Mouse (Mus musculus) hindbrain, embryonic 14.5 days (tissue): ENCODE results near the gene Lrig1. TPM values are rescaled to one million over a fixed set of nuclear protein-coding genes. Genes with fewer than 3 reads are reported as not detected.

Experiments used
- ATAC-seq: fragments of 200-750 bp; cut with Nextera tagmentation; 2 replicates; pipeline ENCODE4 v1.8.0; 2017; ENCODE audit warnings: moderate number of reproducible peaks, mild to moderate bottlenecking, moderate TSS enrichment, moderate library complexity; ENCODE audit not compliant: low FRiP score
- DNase-seq: peaks from one replicate; pipeline ENCODE4 v3.0.0-alpha.2; 2015; ENCODE audit warnings: low spot score
- H3K27ac ChIP-seq: fragments of 300-500 bp; sonication (generic); 2 replicates; pipeline ENCODE4 v1.5.1; 2014; ENCODE audit warnings: mild to moderate bottlenecking, moderate library complexity
- H3K27me3 ChIP-seq: fragments of 300-500 bp; sonication (generic); 2 replicates; pipeline ENCODE4 v1.6.1; 2014; ENCODE audit warnings: mild to moderate bottlenecking, low read length, mixed read lengths; ENCODE audit not compliant: control insufficient read depth, insufficient read depth
- H3K36me3 ChIP-seq: fragments of 300-500 bp; sonication (generic); replicated peaks from 2 replicates; pipeline ENCODE4 v1.6.1; 2014; ENCODE audit not compliant: control insufficient read depth, insufficient read depth
- H3K4me1 ChIP-seq: fragments of 300-500 bp; sonication (generic); replicated peaks from 2 replicates; pipeline ENCODE4 v1.6.1; 2014; ENCODE audit warnings: antibody characterized with exemption, low read length, mixed read lengths; ENCODE audit not compliant: control insufficient read depth, insufficient read depth
- H3K4me2 ChIP-seq: fragments of 300-500 bp; sonication (generic); replicated peaks from 2 replicates; pipeline ENCODE4 v1.6.1; 2014; ENCODE audit warnings: mild to moderate bottlenecking, moderate library complexity
- H3K4me3 ChIP-seq: fragments of 300-500 bp; sonication (generic); replicated peaks from 2 replicates; pipeline ENCODE4 v1.5.1; 2014; ENCODE audit warnings: mild to moderate bottlenecking, low read length
- H3K9ac ChIP-seq: fragments of 300-500 bp; sonication (generic); 2 replicates; pipeline ENCODE4 v1.6.1; 2014
- H3K9me3 ChIP-seq: fragments of 300-500 bp; sonication (generic); 2 replicates; pipeline ENCODE4 v1.6.1; 2016; ENCODE audit warnings: low read length; ENCODE audit not compliant: control insufficient read depth
- WGBS: fragments of 180-500 bp; shearing (Covaris S2); extraction: QIAGEN DNeasy Blood & Tissue Kit; methylation state at CpG from one replicate; pipeline ENCODE4 v1.1.7; 2014; 5-methylcytosine and 5-hydroxymethylcytosine counted together
- polyA plus RNA-seq: library from polyadenylated mRNA; unstranded; fragments of >200 nt; fragmentation: Nextera tagmentation; extraction: Ambion mirVana; gene quantifications from 2 replicates; pipeline ENCODE4 v1.2.1, GENCODE M21; 2014

Gene Lrig1
- polyA plus RNA-seq, 1 experiment from 2014 or later: 22.3 TPM

DNA sequence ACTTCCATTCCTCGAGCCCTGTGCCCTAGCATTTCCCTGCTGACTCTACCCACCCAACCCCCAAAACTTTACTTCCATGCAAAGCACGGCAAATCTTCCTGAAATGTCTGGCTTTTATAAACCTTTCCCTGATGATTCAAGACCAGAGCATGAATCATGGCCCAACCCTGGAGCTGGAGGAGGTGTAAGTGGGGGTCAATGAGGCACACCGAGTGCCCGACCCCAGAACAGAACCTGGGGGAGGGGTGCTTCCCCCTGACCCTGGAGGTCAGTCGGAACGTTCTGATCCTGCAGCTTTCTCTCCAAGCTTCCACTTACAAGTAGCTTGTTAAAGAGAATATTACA, 41.9 kb downstream of the Lrig1 start:
- ATAC-seq (no peak), DNase-seq (no peak)
- Histone ChIP-seq H3K4me2 (no peak overlapping the region), H3K9me3 (no peaks in the 10 kb centered on the region), H3K4me1 (peaks cover 18% of the 10 kb centered on the region), H3K27ac (no peak overlapping the region), H3K27me3 (no peaks in the 10 kb centered on the region), H3K4me3 (no peak overlapping the region), H3K9ac (no peak overlapping the region), H3K36me3 (no peaks in the 10 kb centered on the region)
- WGBS: 57% methylated on average over 6 of the region's 6 CpGs

DNA sequence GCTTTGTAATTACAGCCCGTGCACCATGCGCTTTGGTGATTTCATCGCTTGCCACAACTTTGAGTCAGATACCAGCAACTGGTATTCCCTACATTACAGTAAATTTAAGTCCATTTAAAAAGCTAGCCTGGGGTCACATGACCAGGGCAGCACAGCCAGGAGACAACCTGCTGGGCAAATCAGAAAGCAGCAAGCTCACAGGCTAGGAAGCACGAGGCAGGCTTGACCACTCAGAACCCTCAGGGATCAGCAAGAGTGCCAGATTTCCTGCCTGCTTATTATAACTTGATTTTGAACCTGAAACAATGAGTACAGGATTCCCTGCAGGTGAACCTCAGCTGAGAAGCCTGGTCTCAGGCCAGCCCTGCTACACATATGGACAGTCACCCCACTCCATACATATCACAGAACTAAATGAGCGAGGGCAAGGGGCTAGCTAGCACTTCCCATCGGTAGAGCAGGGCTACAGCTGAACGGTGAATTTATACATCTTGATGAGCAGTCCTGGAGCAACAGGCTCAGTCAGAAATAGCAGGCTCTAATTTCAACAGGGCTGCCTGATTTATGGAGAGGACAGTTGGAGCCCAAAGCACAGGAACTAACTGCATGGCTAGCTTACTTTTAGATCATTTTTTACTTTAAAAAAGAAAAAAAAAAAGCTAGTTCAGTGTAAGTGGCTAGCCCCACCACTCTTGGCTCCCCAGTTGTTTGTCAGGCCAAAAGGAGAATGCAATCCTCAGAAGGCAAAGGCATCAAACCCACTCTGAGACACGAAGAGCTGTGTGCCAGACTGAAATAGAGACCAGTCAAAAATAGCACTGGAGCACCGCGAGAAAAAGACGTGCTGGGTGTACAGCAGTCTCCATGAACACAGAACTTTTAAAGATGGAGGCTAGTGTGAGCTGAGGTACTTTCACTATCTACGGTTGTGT, 42.5 kb downstream of the Lrig1 start:
- Histone ChIP-seq H3K27ac (no peak overlapping the region), H3K36me3 (no peaks in the 10 kb centered on the region), H3K9ac (no peak overlapping the region), H3K9me3 (no peaks in the 10 kb centered on the region), H3K4me1 (peaks cover 22% of the 10 kb centered on the region), H3K27me3 (no peaks in the 10 kb centered on the region), H3K4me3 (no peak overlapping the region), H3K4me2 (no peak overlapping the region)
- WGBS: 80% methylated on average over 12 of the region's 12 CpGs
- ATAC-seq: no peak
- no peak for DNase-seq

DNA sequence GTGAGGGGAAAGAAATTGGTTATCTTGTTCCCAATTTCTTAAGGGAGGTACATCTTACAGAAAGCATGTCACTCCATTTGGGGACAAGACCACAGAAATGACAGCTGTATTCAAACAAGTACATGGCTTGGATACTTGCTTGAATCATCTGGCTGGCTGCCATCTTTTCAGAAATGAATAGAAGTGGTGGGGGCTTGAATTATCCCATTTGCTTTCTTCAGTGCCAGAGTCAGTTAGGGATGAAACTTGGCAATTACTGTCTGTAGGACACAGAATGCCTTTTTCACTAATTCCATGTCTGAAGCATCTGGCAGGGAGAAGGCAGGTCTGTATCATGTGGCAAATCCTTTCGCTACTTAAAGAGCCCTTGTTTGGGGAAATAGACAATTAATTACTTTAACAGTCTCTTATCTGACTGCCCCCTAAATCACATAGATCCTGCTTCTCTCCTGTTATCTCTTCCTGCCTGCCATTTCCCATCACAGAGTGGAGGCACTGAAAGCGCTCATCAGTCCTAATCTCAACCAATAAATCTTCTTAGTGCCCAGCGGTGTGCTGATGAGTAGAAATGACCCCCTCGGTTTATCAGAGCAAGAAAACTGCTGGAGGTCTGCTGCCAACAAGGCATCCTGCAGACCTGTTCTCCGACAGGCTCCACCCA, 44.0 kb downstream of the Lrig1 start:
- DNase-seq: peak; percentile 63
- H3K27me3 ChIP-seq: no peaks in the 10 kb centered on the region
- no peaks in the 10 kb centered on the region for H3K36me3 ChIP-seq
- WGBS: 51% methylated on average over 5 of the region's 5 CpGs
- no peak overlapping the region for H3K9ac ChIP-seq
- H3K27ac ChIP-seq: 0 out of 2 replicates have a peak overlapping the region, but pooled peaks have one; percentile 28
- peaks cover 27% of the 10 kb centered on the region for H3K4me1 ChIP-seq
- ATAC-seq: peak; percentile 64; the same call in 1 of the 2 replicates
- H3K4me3 ChIP-seq: no peak overlapping the region
- H3K9me3 ChIP-seq: no peaks in the 10 kb centered on the region
- H3K4me2 ChIP-seq: no peak overlapping the region

DNA sequence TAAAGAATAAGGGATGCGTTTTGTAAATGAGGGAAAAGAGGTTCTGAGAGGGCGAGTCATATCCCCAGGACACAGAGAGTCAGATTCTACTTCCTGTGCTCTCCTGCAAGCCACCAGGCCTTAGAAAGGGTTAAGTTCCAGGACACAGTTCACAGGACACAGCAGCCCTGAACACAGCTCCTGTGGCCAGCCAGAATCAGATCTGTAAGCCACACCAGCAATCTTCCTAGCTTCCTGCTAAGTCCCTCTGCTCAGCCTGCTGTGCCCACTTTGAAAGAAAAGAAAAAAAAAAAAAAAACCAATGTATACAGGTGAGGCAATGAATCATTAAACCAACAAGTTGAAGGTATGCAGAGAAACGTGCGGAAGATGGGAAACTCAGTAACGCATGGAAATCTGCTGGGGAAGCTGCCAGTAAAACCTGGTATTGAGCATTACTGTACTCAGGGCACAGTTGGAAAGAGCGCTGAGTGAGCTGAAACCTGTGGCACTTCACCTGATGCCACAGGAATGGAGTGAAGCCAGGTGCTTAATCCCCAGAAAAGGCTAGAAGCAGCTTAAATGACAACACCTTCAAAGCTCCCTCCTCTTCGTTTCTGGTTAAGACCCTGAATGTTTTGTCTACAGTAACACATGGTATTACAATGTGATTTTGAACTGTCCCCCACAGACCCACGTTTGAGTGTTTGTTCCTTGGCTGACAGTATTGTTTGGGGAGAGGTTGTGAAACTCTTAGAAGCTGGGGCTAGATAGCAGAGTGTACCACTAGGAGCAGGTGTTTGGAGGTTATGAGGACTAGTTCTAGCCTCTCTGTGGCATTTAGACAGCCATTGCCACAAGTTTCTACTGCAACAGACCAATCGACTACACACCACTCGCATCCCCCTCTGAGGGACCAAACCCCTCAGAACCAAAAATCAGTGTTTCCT, 46.3 kb downstream of the Lrig1 start:
- Histone ChIP-seq H3K4me3 (no peak overlapping the region), H3K27me3 (no peaks in the 10 kb centered on the region), H3K9me3 (no peaks in the 10 kb centered on the region), H3K4me1 (peaks cover 42% of the 10 kb centered on the region), H3K36me3 (no peaks in the 10 kb centered on the region), H3K4me2 (no peak overlapping the region), H3K9ac (no peak overlapping the region), H3K27ac (no peak overlapping the region)
- ATAC-seq (no peak), DNase-seq (no peak)
- WGBS: 78% methylated on average over 10 of the region's 10 CpGs

DNA sequence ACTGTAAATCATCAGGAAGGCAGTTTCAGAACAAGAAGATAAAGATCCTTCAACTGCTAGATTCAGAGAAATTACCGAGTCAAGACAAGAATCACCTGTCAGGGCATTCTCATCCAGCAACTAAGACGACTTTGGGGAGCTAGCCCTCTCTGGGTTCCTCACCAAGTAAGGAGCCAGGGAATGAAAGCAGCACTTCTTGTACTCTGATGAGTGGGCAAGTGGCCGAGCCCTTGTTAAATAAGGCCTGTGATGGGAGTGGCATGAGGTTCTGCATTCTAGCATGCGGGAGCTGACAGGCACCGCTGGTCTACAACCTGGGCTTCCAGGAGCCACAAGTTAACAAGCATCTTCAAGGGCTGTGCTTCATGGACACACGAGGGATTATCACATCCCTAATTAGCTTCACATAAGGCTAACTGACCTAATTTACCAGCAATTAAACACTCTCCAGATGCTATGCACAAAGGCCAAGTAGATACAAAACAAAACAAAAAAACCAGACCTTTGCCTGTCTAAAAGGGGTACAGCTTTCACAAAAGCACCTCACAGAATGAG, 47.2 kb downstream of the Lrig1 start:
- ATAC-seq (no peak), DNase-seq (no peak)
- H3K9me3 ChIP-seq: no peaks in the 10 kb centered on the region
- no peaks in the 10 kb centered on the region for H3K36me3 ChIP-seq
- no peak overlapping the region for H3K4me2 ChIP-seq
- H3K27ac ChIP-seq: no peak overlapping the region
- WGBS: 72% methylated on average over 6 of the region's 6 CpGs
- H3K4me1 ChIP-seq: peaks cover 51% of the 10 kb centered on the region
- H3K9ac ChIP-seq: no peak overlapping the region
- H3K4me3 ChIP-seq: no peak overlapping the region
- H3K27me3 ChIP-seq: no peaks in the 10 kb centered on the region

DNA sequence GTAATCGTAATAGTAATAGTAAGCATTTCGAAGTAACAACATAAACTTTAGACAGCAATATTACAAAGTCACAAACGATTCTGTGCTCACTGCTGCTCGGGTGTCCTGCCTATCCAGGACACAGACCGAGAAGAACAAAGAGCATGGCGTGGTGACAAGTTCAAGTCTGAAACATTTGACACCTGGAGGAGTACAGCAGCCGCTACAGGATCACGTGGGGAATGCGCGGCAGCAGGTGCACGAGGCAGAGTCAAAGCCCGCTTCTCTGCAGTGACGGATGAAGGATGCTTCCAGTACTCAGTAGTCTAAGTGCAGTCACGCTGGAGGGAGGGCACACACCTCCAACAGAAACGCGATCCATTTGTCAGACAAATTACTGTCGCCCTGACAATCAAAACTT, 48.4 kb downstream of the Lrig1 start:
- H3K4me1 ChIP-seq: peaks cover 47% of the 10 kb centered on the region

DNA sequence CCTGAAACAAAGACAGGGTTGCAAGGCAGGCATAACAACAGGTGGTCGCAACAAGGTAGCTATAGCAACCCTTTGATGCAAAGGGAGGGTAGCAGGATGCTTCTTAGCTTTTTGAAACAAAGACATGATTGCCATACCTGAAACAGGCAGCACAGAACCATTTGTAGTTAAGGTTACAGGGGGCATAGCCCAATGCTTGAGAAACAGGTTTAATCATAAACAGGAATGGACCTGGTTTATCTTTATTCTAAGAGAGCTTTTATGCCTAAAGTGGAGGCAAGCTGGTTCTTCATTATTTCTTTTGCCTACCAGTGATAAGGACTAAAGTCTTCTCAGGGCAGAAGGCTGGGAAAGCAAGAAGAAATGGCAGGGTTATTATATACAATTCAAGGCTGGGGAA, 50.3 kb downstream of the Lrig1 start:
- Histone ChIP-seq H3K9me3 (no peaks in the 10 kb centered on the region), H3K36me3 (no peaks in the 10 kb centered on the region), H3K27ac (no peak overlapping the region), H3K4me3 (no peak overlapping the region), H3K27me3 (no peaks in the 10 kb centered on the region), H3K4me1 (peaks cover 41% of the 10 kb centered on the region), H3K9ac (no peak overlapping the region), H3K4me2 (no peak overlapping the region)
- 66% methylated on average over 1 of the region's 1 CpGs for WGBS
- ATAC-seq: no peak
- no peak for DNase-seq

More for the DNA sequence above, 48.4 kb downstream of the Lrig1 start:
- Histone ChIP-seq H3K4me3 (no peak overlapping the region), H3K27me3 (no peaks in the 10 kb centered on the region), H3K9me3 (no peaks in the 10 kb centered on the region), H3K9ac (no peak overlapping the region), H3K4me2 (no peak overlapping the region), H3K27ac (no peak overlapping the region), H3K36me3 (no peaks in the 10 kb centered on the region)
- WGBS: 78% methylated on average over 17 of the region's 17 CpGs
- DNase-seq: no peak
- ATAC-seq: no peak

DNA sequence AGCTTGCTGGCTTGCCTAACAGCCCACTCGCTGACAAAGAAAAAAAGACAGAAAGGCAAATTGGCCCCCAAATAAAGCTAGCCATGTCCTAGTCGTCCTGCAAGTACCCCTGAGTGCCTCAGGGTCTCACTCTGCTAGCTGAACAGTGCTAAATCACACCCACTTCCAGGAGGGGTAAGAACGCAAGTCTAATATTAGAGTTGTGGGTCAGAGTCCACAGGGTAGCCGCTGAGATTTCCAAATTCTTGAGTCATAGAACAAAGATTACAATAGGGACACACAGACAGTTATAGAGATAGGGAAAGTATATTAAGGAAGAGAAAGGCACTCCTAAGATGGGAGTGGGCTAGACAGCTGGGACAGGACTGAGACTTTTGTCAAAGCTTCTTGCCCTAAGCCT, 51.5 kb downstream of the Lrig1 start:
- no peaks in the 10 kb centered on the region for H3K9me3 ChIP-seq
- no peak for DNase-seq
- 45% methylated on average over 4 of the region's 4 CpGs for WGBS
- H3K4me1 ChIP-seq: peaks cover 41% of the 10 kb centered on the region
- no peaks in the 10 kb centered on the region for H3K36me3 ChIP-seq
- H3K27ac ChIP-seq: peak overlapping the region; percentile 51
- no peak for ATAC-seq
- H3K9ac ChIP-seq: no peak overlapping the region
- no peaks in the 10 kb centered on the region for H3K27me3 ChIP-seq
- no peak overlapping the region for H3K4me2 ChIP-seq
- H3K4me3 ChIP-seq: no peak overlapping the region
